Mouse (Mus musculus): ENCODE measurements around the gene Smarcb1. TPM values are rescaled to one million over a fixed set of nuclear protein-coding genes. Genes with fewer than 3 reads are reported as not detected.
"Not testable (repeated sequence)": the region's sequence is repeated elsewhere in the genome, so short reads cannot be mapped to it uniquely, and the experiment has no call there.

Gene Smarcb1
- total RNA-seq, 2 experiments from 2014 or later: 80.6 to 84.5 TPM

GRCm38 (mm10) chr10:75894601-75895000 is 26.8 kb downstream of the Smarcb1 start:
- no peak for DNase-seq (ENCODE audit: low spot score in 2 of 2)

DNA sequence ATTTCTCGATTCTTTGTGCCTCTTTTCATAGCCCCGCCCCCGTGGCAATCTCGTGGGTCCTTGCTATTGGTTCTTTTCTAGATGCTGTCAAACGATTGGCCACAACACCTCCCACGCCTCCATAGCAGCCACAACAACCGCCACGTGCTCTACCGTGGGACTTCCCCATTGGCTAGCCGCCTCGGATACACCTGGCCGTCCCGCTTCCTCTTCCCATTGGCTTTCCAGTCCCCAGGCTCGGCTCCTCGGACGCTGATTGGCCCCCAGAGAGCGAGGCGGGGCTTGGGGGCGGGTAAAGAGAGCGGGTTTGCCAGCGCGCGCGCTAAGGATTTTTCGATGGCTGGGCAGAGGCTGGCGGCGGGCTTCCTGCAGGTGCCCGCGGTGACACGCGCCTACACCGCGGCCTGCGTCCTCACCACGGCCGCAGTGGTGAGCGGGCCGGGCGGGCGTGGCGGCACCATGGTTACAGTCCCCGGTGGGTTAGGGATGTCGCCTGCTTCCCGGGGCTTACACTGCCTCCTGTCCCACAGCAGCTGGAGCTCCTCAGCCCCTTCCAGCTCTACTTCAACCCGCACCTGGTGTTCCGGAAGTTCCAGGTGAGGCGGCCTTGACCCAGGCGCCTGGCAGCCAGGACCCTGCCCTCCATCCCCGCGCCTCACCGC is 28.2 kb downstream of the Smarcb1 start, which contains the start of gene Derl3:
TSS of gene Derl3 (plus strand) at position 325 of the 662 bp plus-strand sequence.
- peak; percentile 91 to 97 for DNase-seq (ENCODE audit: low spot score in 2 of 2)

- DNase-seq (ENCODE audit: low spot score in 2 of 2): no peak
Measured at GRCm38 (mm10) chr10:75889406-75890153, 31.8 kb downstream of the Smarcb1 start.

DNA sequence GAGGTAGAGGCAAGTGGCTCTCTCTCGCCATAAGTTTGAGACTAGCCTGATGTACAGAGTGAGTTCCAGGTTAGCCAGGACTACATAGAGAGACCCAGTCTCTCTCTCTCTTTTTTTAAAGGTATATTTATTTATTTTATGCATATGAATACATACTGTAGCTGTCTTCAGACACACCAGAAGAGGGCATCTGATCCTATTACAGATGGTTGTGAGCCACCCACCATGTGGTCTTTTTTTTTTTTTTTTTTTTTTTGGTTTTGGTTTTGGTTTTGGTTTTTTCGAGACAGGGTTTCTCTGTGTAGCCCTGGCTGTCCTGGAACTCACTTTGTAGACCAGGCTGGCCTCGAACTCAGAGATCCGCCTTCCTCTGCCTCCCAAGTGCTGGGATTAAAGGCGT is 33.9 kb downstream of the Smarcb1 start:
- DNase-seq (ENCODE audit: low spot score in 2 of 2): not testable (repeated sequence)

GRCm38 (mm10) chr10:75884742-75885141 is 36.7 kb downstream of the Smarcb1 start:
- DNase-seq (ENCODE audit: low spot score in 2 of 2): no peak

DNA sequence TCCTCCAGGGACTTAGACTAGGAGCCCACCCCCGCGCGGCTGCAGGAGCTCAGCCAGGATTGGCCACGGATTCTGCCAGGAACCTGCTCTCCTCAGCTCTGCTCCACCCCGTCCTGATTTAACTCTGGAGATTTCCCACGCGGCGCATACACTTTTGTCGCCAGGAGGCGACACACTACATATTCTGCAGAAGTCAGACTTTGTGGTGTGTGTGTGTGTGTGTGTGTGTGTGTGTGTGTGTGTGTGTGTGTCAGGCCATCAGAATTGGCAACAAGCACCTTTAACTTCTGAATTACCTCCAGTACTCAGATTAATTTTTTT is 38.2 kb downstream of the Smarcb1 start:
- DNase-seq (ENCODE audit: low spot score in 2 of 2): peak; percentile 70 to 82

DNA sequence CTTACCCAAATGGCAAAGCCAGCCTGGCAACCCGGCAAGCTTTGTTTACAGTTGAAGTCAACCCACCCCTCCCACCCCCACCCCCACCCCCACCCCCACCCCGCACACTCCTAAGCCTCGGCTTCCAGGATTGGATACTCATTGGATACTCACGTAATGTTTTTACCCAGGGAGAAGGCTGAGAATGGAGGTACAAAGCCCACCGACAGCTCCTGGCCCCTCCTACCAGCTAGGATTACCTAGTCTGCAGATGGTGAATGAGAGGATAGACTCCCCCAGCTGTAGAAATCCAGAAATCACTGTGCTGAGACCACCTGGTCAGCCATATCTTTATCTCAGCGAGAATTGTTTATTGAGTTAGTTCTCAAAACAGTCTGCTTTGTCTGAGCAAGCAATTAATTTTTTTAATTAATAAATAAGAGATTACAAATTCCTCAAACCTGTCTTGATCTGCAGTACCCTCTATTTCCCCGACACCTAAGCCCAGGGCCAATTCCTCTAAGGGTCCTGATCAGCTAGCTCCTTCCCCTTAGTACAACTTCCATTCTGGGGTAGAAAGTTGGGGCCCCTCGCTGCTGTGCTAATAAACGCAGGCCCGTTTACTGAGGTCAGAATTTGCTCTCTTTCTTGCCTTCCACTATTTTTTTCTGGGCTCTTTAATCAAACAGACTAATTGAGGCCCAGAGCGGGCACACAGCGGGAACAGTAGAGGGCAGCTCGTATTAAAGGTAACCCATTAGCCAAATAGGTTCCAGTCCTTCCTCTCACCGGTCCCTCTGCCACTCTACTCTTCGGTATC is 38.8 kb downstream of the Smarcb1 start:
- no peak for DNase-seq (ENCODE audit: low spot score in 2 of 2)

GRCm38 (mm10) chr10:75881578-75882432 is 39.6 kb downstream of the Smarcb1 start:
- no peak for DNase-seq (ENCODE audit: low spot score in 2 of 2)

DNA sequence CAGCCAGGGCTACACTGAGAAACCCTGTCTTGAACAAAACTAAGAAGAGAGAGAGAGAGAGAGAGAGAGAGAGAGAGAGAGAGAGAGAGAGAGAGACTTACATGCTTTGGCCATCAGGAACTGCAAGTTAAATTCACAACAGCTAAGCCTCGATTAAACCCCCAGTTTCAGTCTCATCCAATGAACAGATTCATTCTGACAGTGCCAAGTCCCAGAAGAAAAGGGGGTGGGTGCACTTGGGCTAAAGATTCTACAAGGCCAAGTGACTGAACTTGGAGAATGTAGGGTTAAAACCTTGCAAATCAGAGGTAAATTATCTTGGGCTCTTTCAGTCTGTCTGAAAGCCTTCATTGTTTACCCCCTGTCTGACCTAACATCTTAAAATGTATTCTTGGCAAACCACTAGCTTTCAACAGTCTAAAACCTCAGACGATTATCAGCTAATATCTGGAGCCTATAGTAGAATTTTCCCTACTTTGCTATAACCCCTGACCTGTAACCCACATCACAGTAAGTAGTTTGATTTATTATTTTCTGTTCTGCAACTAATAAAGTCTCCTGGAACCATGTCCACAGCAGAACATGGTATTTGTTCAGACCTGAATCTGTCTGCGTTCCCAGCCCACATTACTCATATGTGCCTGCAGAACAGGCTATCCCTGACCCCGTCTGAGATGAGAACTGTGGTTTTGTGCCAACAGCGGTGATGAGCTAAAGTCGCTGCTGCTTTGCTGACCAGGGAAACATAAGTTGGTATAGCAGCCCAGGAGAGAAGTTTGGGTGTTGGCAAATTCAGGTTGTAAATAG is 40.4 kb downstream of the Smarcb1 start:
- no peak for DNase-seq (ENCODE audit: low spot score in 2 of 2)

DNA sequence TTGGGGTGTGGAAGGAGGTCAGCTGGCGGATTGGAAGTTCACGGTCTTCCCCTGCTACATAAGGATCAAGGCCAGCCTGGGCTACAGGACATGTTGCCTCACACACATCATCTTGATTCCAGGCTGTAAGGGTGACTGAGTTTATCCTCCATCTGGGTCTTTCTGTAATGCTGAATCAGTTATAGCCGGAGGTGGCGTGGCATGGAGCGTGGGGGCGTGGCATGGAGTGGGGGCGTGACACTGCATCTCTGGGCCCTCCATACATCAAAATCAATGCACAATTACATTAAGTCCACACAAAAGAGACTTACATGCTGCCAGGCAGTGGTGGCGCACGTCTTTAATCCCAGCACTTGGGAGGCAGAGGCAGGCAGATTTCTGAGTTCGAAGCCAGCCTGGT is 41.1 kb downstream of the Smarcb1 start:
- no peak for DNase-seq (ENCODE audit: low spot score in 2 of 2)

GRCm38 (mm10) chr10:75878836-75879235 is 42.6 kb downstream of the Smarcb1 start:
- DNase-seq (ENCODE audit: low spot score in 2 of 2): no peak

DNA sequence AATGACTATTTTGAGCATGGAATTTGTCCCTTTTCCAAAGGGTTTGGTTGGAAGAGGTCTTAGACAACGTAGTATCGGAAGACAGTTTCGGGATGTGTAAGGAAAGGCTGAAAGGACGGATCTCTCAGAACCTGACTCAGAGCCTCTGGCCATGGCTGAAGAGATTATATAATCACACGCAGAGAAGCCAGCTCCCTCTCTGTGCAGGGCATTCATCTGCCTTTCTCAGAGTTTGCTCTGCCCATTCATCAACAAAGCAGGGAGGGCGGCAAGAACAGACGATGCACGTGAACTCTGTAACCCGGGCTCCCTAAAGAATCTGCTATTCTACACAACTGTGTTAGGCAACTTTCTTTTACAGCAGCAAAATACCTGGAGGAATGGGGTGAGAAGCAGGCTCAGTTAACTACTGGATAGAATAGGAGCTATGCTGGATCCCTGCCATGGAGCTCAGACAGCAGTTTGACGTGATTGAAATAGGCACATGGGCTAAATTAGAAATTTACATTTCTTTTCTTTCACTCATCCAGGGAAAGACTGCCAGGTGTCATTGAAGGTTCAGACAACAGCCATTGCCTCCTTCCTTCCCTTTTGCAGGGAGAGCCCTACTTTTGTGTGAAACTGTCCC is 47.8 kb downstream of the Smarcb1 start:
- DNase-seq (ENCODE audit: low spot score in 2 of 2): no peak

GRCm38 (mm10) chr10:75872915-75873542 is 48.4 kb downstream of the Smarcb1 start:
- peak; percentile 83 to 94 for DNase-seq (ENCODE audit: low spot score in 2 of 2)

- no peak for DNase-seq (ENCODE audit: low spot score in 2 of 2)
Measured at GRCm38 (mm10) chr10:75872025-75872914, 49.1 kb downstream of the Smarcb1 start.

DNA sequence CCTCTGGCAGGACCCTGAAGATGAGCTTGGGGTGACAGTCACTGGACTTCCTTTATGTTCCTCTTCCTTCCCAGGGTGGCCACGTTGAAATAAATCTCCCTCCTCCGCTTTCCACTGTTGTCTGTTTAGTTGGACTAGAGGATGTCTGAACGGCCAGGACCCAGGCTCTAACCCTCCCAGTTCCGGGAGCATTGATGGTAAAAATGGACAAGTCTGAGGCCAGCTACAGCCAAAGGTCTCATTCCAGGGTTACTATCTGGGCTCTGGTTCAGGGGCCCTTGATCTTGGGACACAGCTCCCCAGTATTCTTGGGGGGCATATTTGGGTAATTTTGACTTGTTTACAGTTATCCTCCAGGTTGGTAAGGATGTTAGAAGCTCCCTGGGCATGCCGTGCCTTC is 59.8 kb downstream of the Smarcb1 start:
- DNase-seq (ENCODE audit: low spot score in 2 of 2): no peak

DNA sequence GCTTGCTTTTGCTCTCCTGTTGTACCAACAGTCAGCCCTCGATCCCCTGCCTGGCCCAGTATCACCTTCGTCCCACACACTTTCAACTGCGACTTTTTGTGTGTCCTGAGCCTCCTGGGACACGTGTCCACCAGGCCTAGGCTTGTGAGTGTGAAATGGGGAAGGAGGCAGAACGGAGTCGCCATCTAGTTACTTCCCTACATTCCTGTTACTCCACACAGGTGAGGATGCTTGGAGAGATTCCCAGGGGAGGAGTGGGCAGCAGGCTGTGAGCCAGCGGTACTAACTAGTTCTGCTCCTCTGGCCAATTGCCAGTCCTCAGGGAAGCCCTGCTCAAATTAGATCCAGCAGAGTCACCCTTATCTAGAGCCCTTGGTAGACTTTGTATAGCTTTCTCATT is 60.7 kb downstream of the Smarcb1 start:
- DNase-seq (ENCODE audit: low spot score in 2 of 2): no peak

DNA sequence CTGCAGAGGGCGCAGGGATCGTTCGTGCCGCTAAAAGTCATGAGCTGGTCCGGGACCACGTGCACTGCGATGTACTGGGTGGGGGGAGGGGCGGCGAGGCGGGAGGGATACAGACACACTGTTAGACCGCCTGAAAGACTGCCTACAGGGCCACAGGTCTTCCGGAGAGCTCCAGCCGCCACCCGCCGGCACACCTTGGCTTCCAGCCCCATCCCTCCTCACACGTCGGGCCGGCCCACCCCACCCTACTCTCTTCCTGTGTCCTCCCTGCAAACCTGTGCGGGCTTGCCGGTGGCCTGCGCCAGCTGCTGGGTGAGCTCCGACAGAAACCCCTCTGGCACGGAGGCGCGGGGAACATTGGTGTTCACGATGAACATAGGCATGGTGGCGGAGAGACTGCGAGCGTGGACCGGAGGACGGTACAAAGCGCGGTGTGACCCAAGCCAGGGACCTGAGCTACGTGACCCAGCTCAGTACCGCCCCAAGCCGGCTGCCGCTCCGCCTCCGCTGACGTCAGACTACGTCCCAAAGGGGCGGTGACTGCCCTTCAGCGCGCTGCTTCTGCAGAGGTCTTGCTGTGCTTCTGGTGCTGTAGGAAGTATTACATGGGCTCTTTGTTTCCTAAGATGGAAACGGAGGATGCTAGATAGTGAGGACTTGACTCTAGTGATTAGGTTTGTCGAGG is 61.5 kb downstream of the Smarcb1 start, which contains the start of gene Mif:
TSS of gene Mif (minus strand) at position 455 of the 685 bp plus-strand sequence.
- DNase-seq (ENCODE audit: low spot score in 2 of 2): peak; percentile 83

All from layer of hippocampus, postnatal 14 days (tissue).